Comparison of ENCODE assay signal across 8 mouse cellular contexts in genomic region chr7:127406002-127406987, GRCm38 (mm10). TPM values are rescaled to one million over a fixed set of nuclear protein-coding genes. Genes with fewer than 3 reads are reported as not detected.
DNase-seq lines count a peak whose midpoint lies in the region; TF ChIP-seq lines count a peak whose summit lies in the region.
"Not testable (repeated sequence)": the region's sequence is repeated elsewhere in the genome, so short reads cannot be mapped to it uniquely, and the experiment has no call there.

TSS of gene Zfp764 (minus strand) at chr7:127406822.

- TF ChIP-seq POLR2A in cortical plate, adult 2 months (IDR thresholded peaks at IDR 0.05; ENCODE audit: extremely low read depth, insufficient read depth, low read length): peak; percentile 50; the same call in 1 of the 2 replicates

- H3K36me3 ChIP-seq in megakaryocyte, embryonic 14.5 days (replicated peaks; ENCODE audit: low read length): not testable (repeated sequence)

- H3K4me1 ChIP-seq in cortical plate, adult 2 months (ENCODE audit: control insufficient read depth, insufficient read depth, low read length): not testable (repeated sequence)
- H3K4me1 ChIP-seq in megakaryocyte, embryonic 14.5 days: peaks cover 17% of the 10 kb centered on the region

- H3K4me3 ChIP-seq in cortical plate, adult 2 months (ENCODE audit: insufficient read depth, low read length): peak within 1 kb of the TSS; percentile 48
- peak within 1 kb of the TSS; percentile 93 for H3K4me3 ChIP-seq in megakaryocyte, embryonic 14.5 days (replicated peaks)

- peak; percentile 92 for DNase-seq in ZHBTc4 (ENCODE audit: low read depth, low spot score)
- peak; percentile 78 for DNase-seq in gastrocnemius, adult 8-10 months (ENCODE audit: low spot score in 2 of 2)
- DNase-seq in hindlimb bud, embryonic 11.5 days (ENCODE audit: extremely low spot score, low read depth, low spot score): peak; percentile 75
- DNase-seq in left cerebral cortex, adult 8-10 months (ENCODE audit: low spot score in 2 of 2): peak; percentile 74 to 84
- peak; percentile 88 for DNase-seq in right cerebral cortex, postnatal 10 days (ENCODE audit: low spot score in 2 of 2)
- DNase-seq in urinary bladder, postnatal 36 days (ENCODE audit: low spot score in 2 of 2): peak; percentile 82 to 84

- not testable (repeated sequence) for H3K27me3 ChIP-seq in megakaryocyte, embryonic 14.5 days (replicated peaks)

- H3K27ac ChIP-seq in cortical plate, adult 2 months (ENCODE audit: insufficient read depth, low read length): 0 out of 2 replicates have a peak within 1 kb of the TSS, but pooled peaks have one; percentile 30

- H3K9me3 ChIP-seq in megakaryocyte, embryonic 14.5 days: not testable (repeated sequence)

- peak; percentile 63 for TF ChIP-seq CTCF in cortical plate, adult 2 months (IDR thresholded peaks at IDR 0.05; ENCODE audit: extremely low read depth, insufficient read depth, low read length)

RNA-seq across cellular contexts. Expression of gene Zfp764, which starts in this region (rescaled TPM):
- 3.4 and 3.9 TPM in 2 replicates for polyA plus RNA-seq in cortical plate, adult 2 months (2012; rRNA removed)
- 1 to 10 TPM; 1.4 to 2.3 (median 1.9) TPM for total RNA-seq in gastrocnemius, adult 8-10 months (2022)
- 1 to 10 TPM; 6.1 to 6.7 (median 6.6) TPM for total RNA-seq in left cerebral cortex, adult 8-10 months (2022)
- polyA plus RNA-seq in megakaryocyte, embryonic 14.5 days (2012; ENCODE audit: insufficient read depth, low replicate concordance): 0.32 TPM in 1 of 2 replicates, not detected in the other

Comparison
In these comparisons a context has a peak if more than half of its experiments do, and no peak if none do; other contexts are left out.
1. Peak in every context shown above with its lines: DNase-seq, H3K4me3 ChIP-seq and H3K27ac ChIP-seq.